Mouse (Mus musculus) cortical plate, adult 2 months (tissue): Measurements from ENCODE around the gene Iqch.

Experiments
- CTCF ChIP-seq: fragments of 200-500 bp; IDR thresholded peaks from 2 replicates; pipeline ENCODE4 v1.5.1; 2011; ENCODE audit warnings: mild to moderate bottlenecking, control low read depth, low read length; ENCODE audit not compliant: insufficient read depth; ENCODE audit errors: extremely low read depth
- POLR2A ChIP-seq: fragments of 200-500 bp; IDR thresholded peaks from 2 replicates; pipeline ENCODE4 v1.6.1; 2011; ENCODE audit warnings: mild to moderate bottlenecking, low read length, control low read depth; ENCODE audit not compliant: insufficient read depth; ENCODE audit errors: extremely low read depth

GRCm38 (mm10) chr9:63443695-63444094, 158.6 kb downstream of the Iqch start:
- TF ChIP-seq POLR2A = no peak
- TF ChIP-seq CTCF = no peak
